Mouse (Mus musculus): Measurements from ENCODE around the gene Hdc. TPM values are rescaled to one million over a fixed set of nuclear protein-coding genes. Genes with fewer than 3 reads are reported as not detected.
A peak's percentile ranks its signal among the peaks of the same experiment; 100 is the strongest.

The Hdc gene
- polyA plus RNA-seq, 1 experiment from 2014 or later: 0.52 TPM

GRCm38 (mm10) chr2:126572163-126572562 is 46.9 kb downstream of the Hdc start:
- Histone ChIP-seq H3K9me3 (0 out of 2 replicates have a peak, but pooled peaks cover 4% of the 10 kb centered on the region), H3K4me2 (replicated peaks) (no peak overlapping the region), H3K27me3 (no peaks in the 10 kb centered on the region), H3K36me3 (no peaks in the 10 kb centered on the region), H3K4me3 (no peak overlapping the region), H3K27ac (replicated peaks) (no peak overlapping the region), H3K4me1 (no peaks in the 10 kb centered on the region), H3K9ac (replicated peaks) (no peak overlapping the region)
- no peak for ATAC-seq (ENCODE audit: low FRiP score, low read depth)
- WGBS: 90% methylated on average over 1 of the region's 1 CpGs

GRCm38 (mm10) chr2:126563411-126564105 is 55.5 kb downstream of the Hdc start:
- Histone ChIP-seq H3K4me3 (no peak overlapping the region), H3K4me1 (no peaks in the 10 kb centered on the region), H3K4me2 (replicated peaks) (no peak overlapping the region), H3K9me3 (no peaks in the 10 kb centered on the region), H3K9ac (replicated peaks) (no peak overlapping the region), H3K27me3 (no peaks in the 10 kb centered on the region), H3K27ac (replicated peaks) (no peak overlapping the region), H3K36me3 (no peaks in the 10 kb centered on the region)
- ATAC-seq (ENCODE audit: low FRiP score, low read depth): no peak
- 85% methylated on average over 17 of the region's 17 CpGs for WGBS

GRCm38 (mm10) chr2:126560094-126560493 is 59.0 kb downstream of the Hdc start:
- H3K4me3 ChIP-seq: no peak overlapping the region
- no peaks in the 10 kb centered on the region for H3K4me1 ChIP-seq
- 93% methylated on average over 1 of the region's 1 CpGs for WGBS
- 0 out of 2 replicates have a peak, but pooled peaks cover 3% of the 10 kb centered on the region for H3K9me3 ChIP-seq
- ATAC-seq (ENCODE audit: low FRiP score, low read depth): no peak
- H3K4me2 ChIP-seq (replicated peaks): no peak overlapping the region
- peaks cover 4% of the 10 kb centered on the region; the same call in 1 of the 2 replicates for H3K27me3 ChIP-seq
- H3K27ac ChIP-seq (replicated peaks): no peak overlapping the region
- H3K36me3 ChIP-seq: no peaks in the 10 kb centered on the region
- H3K9ac ChIP-seq (replicated peaks): no peak overlapping the region

- Histone ChIP-seq H3K9ac (replicated peaks) (no peak overlapping the region), H3K36me3 (no peaks in the 10 kb centered on the region), H3K4me2 (replicated peaks) (no peak overlapping the region), H3K27ac (replicated peaks) (no peak overlapping the region), H3K9me3 (0 out of 2 replicates have a peak, but pooled peaks cover 3% of the 10 kb centered on the region), H3K4me1 (peaks cover 16% of the 10 kb centered on the region), H3K4me3 (no peak overlapping the region), H3K27me3 (peaks cover 45% of the 10 kb centered on the region)
- 86% methylated on average over 5 of the region's 5 CpGs for WGBS
- no peak for ATAC-seq (ENCODE audit: low FRiP score, low read depth)
These were observed 63.6 kb downstream of the Hdc start for GRCm38 (mm10) chr2:126555533-126555932.

- peak; percentile 57; the same call in 1 of the 2 replicates for ATAC-seq (ENCODE audit: low FRiP score, low read depth)
- no peak overlapping the region for H3K27ac ChIP-seq (replicated peaks)
- peak overlapping the region; percentile 69 for H3K9ac ChIP-seq (replicated peaks)
- H3K36me3 ChIP-seq: no peaks in the 10 kb centered on the region
- peak overlapping the region; percentile 99 for H3K4me2 ChIP-seq (replicated peaks)
- H3K4me1 ChIP-seq: peaks cover 16% of the 10 kb centered on the region
- H3K4me3 ChIP-seq: peak overlapping the region; percentile 66
- under 1% methylated on average over 26 of the region's 26 CpGs for WGBS
- H3K27me3 ChIP-seq: peaks cover 45% of the 10 kb centered on the region
- H3K9me3 ChIP-seq: 0 out of 2 replicates have a peak, but pooled peaks cover 3% of the 10 kb centered on the region
These were observed 65.8 kb downstream of the Hdc start for GRCm38 (mm10) chr2:126553291-126553639.

- Histone ChIP-seq H3K27ac (replicated peaks) (no peak within 1 kb of the TSS), H3K36me3 (no peaks in the 10 kb centered on the region), H3K4me1 (peaks cover 16% of the 10 kb centered on the region), H3K4me2 (replicated peaks) (peak within 1 kb of the TSS; percentile 99), H3K9ac (replicated peaks) (peak within 1 kb of the TSS; percentile 69), H3K4me3 (peak within 1 kb of the TSS; percentile 66), H3K27me3 (peaks cover 45% of the 10 kb centered on the region), H3K9me3 (no peaks in the 10 kb centered on the region)
- ATAC-seq (ENCODE audit: low FRiP score, low read depth): peak; percentile 83
- WGBS: under 1% methylated on average over 52 of the region's 61 CpGs
These were observed 66.5 kb downstream of the Hdc start, which contains the start of gene Slc27a2 for GRCm38 (mm10) chr2:126552357-126553290. TSS of gene Slc27a2 (plus strand) at chr2:126552407.

- Histone ChIP-seq H3K4me1 (peaks cover 16% of the 10 kb centered on the region), H3K4me2 (replicated peaks) (peak overlapping the region; percentile 99; the same call in 1 of the 2 replicates), H3K27me3 (peaks cover 45% of the 10 kb centered on the region), H3K9ac (replicated peaks) (no peak overlapping the region), H3K9me3 (no peaks in the 10 kb centered on the region), H3K27ac (replicated peaks) (no peak overlapping the region), H3K4me3 (no peak overlapping the region), H3K36me3 (no peaks in the 10 kb centered on the region)
- WGBS: 25% methylated on average over 5 of the region's 5 CpGs
- no peak for ATAC-seq (ENCODE audit: low FRiP score, low read depth)
These were observed 67.2 kb downstream of the Hdc start for GRCm38 (mm10) chr2:126551896-126552295.

- no peak overlapping the region for H3K27ac ChIP-seq (replicated peaks)
These were observed 67.7 kb downstream of the Hdc start for GRCm38 (mm10) chr2:126551244-126551890.

GRCm38 (mm10) chr2:126549681-126550080 is 69.4 kb downstream of the Hdc start:
- peaks cover 16% of the 10 kb centered on the region for H3K4me1 ChIP-seq
- H3K27ac ChIP-seq (replicated peaks): no peak overlapping the region
- H3K4me3 ChIP-seq: no peak overlapping the region
- peaks cover 38% of the 10 kb centered on the region for H3K27me3 ChIP-seq
- no peak overlapping the region for H3K9ac ChIP-seq (replicated peaks)
- 92% methylated on average over 7 of the region's 7 CpGs for WGBS
- no peak for ATAC-seq (ENCODE audit: low FRiP score, low read depth)
- no peaks in the 10 kb centered on the region for H3K9me3 ChIP-seq
- no peaks in the 10 kb centered on the region for H3K36me3 ChIP-seq
- no peak overlapping the region for H3K4me2 ChIP-seq (replicated peaks)

More at GRCm38 (mm10) chr2:126551244-126551890, 67.7 kb downstream of the Hdc start:
- no peaks in the 10 kb centered on the region for H3K36me3 ChIP-seq
- 78% methylated on average over 8 of the region's 8 CpGs for WGBS
- no peak for ATAC-seq (ENCODE audit: low FRiP score, low read depth)
- peaks cover 16% of the 10 kb centered on the region for H3K4me1 ChIP-seq
- no peaks in the 10 kb centered on the region for H3K9me3 ChIP-seq
- H3K4me3 ChIP-seq: no peak overlapping the region
- H3K27me3 ChIP-seq: peaks cover 45% of the 10 kb centered on the region
- no peak overlapping the region for H3K4me2 ChIP-seq (replicated peaks)
- no peak overlapping the region for H3K9ac ChIP-seq (replicated peaks)

GRCm38 (mm10) chr2:126546392-126546791 is 72.7 kb downstream of the Hdc start:
- no peak overlapping the region for H3K9ac ChIP-seq (replicated peaks)
- H3K36me3 ChIP-seq: no peaks in the 10 kb centered on the region
- H3K27ac ChIP-seq (replicated peaks): no peak overlapping the region
- H3K4me2 ChIP-seq (replicated peaks): no peak overlapping the region
- no peak for ATAC-seq (ENCODE audit: low FRiP score, low read depth)
- 94% methylated on average over 3 of the region's 3 CpGs for WGBS
- no peaks in the 10 kb centered on the region for H3K9me3 ChIP-seq
- H3K4me1 ChIP-seq: no peaks in the 10 kb centered on the region
- H3K4me3 ChIP-seq: no peak overlapping the region
- H3K27me3 ChIP-seq: peaks cover 7% of the 10 kb centered on the region

GRCm38 (mm10) chr2:126545297-126545696 is 73.8 kb downstream of the Hdc start:
- Histone ChIP-seq H3K36me3 (no peaks in the 10 kb centered on the region), H3K4me1 (no peaks in the 10 kb centered on the region), H3K27ac (replicated peaks) (no peak overlapping the region), H3K27me3 (no peaks in the 10 kb centered on the region), H3K9me3 (no peaks in the 10 kb centered on the region), H3K4me3 (no peak overlapping the region), H3K9ac (replicated peaks) (no peak overlapping the region), H3K4me2 (replicated peaks) (no peak overlapping the region)
- 68% methylated on average over 5 of the region's 5 CpGs for WGBS
- ATAC-seq (ENCODE audit: low FRiP score, low read depth): no peak

Data from midbrain, embryonic 12.5 days (tissue).